Mouse (Mus musculus): ENCODE results near the gene Sdr39u1. TPM values are rescaled to one million over a fixed set of nuclear protein-coding genes. Genes with fewer than 3 reads are reported as not detected.
A peak's percentile ranks its signal among the peaks of the same experiment; 100 is the strongest.

Sdr39u1 gene
- polyA plus RNA-seq, 1 experiment from 2014 or later = 68.3 TPM

DNA sequence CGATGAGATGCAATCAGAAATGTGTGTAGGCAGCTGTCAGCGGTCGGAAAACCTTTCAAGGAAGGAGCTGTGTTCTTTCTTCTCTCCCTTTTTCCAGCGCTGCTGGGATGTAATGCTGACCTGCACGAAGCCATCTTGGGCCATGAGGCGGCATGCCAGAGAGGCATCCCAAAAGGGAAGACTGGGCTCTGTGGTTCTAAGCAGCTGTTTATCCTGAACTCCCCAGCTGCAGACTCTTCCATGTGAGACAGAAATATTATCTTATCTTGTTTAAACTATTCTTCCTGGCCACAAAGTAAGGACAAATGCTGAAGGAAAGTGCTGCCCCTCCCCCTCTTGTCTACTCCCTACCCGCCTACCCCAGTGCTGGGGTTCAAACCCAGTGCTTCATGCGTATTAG lies 19.1 kb downstream of the Sdr39u1 start:
- Histone ChIP-seq H3K27ac (no peak overlapping the region), H3K9me3 (replicated peaks) (no peaks in the 10 kb centered on the region), H3K4me1 (peaks cover 25% of the 10 kb centered on the region), H3K9ac (no peak overlapping the region), H3K27me3 (no peaks in the 10 kb centered on the region), H3K4me2 (replicated peaks) (no peak overlapping the region), H3K4me3 (no peak overlapping the region), H3K36me3 (no peaks in the 10 kb centered on the region)
- WGBS = 82% methylated on average over 8 of the region's 8 CpGs
- no peak for ATAC-seq (ENCODE audit: low FRiP score)

DNA sequence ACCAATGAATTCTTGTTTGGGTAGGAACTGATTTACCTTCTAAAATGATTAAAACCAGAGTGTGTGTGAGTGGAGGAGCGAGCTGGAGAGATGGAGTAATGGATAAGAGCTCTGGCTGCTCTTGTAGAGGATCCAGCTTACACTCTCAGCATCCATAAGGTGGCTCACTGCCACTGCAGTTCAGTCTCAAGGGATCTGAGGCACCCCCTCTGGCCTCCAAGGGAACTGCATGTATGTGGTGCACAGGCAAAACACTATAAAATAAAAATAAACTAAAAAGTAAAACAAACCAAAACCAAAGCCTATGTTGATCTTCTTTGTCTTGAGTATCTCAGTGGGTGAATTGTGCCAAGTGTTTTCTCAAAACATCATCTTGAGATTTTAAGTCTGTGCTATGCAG lies 20.5 kb downstream of the Sdr39u1 start:
- 50% methylated on average over 1 of the region's 1 CpGs for WGBS
- Histone ChIP-seq H3K4me2 (replicated peaks) (no peak overlapping the region), H3K27ac (no peak overlapping the region), H3K4me3 (no peak overlapping the region), H3K36me3 (no peaks in the 10 kb centered on the region), H3K9ac (no peak overlapping the region), H3K9me3 (replicated peaks) (no peaks in the 10 kb centered on the region), H3K27me3 (no peaks in the 10 kb centered on the region), H3K4me1 (peaks cover 13% of the 10 kb centered on the region)
- ATAC-seq (ENCODE audit: low FRiP score) = no peak

DNA sequence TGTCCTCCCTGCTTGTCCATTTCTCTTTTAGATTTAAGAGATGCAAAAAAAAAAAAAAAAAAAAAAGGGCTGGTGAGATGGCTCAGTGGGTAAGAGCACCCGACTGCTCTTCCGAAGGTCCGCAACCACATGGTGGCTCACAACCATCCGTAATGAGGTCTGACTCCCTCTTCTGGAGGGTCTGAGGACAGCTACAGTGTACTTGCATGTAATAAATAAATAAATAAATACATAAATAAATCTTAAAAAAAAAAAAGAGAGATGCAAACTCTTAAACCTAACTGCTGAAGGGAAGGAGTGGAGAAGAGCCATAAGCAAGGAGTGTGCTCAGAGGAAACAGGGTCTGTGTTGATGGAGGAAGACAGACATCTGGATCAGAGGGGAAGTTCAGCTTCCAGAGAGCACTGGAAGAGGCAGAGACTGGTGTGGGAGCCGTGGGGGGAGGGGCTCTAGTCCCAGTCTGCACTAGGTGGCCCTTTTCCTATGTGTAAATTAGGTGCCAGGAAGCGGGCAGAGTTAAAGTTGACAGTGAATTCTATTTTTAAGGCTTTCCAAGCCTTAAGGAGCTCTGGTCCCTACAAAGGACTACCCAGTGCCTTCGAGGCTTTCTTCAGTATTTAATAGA lies 21.7 kb downstream of the Sdr39u1 start:
- WGBS = 38% methylated on average over 7 of the region's 7 CpGs
- no peak overlapping the region for H3K4me3 ChIP-seq
- no peak overlapping the region for H3K9ac ChIP-seq
- H3K4me1 ChIP-seq = peaks cover 9% of the 10 kb centered on the region; the same call in 1 of the 2 replicates
- no peak overlapping the region for H3K4me2 ChIP-seq (replicated peaks)
- H3K27ac ChIP-seq = no peak overlapping the region
- ATAC-seq (ENCODE audit: low FRiP score) = no peak
- no peaks in the 10 kb centered on the region for H3K9me3 ChIP-seq (replicated peaks)
- H3K27me3 ChIP-seq = no peaks in the 10 kb centered on the region
- H3K36me3 ChIP-seq = no peaks in the 10 kb centered on the region

DNA sequence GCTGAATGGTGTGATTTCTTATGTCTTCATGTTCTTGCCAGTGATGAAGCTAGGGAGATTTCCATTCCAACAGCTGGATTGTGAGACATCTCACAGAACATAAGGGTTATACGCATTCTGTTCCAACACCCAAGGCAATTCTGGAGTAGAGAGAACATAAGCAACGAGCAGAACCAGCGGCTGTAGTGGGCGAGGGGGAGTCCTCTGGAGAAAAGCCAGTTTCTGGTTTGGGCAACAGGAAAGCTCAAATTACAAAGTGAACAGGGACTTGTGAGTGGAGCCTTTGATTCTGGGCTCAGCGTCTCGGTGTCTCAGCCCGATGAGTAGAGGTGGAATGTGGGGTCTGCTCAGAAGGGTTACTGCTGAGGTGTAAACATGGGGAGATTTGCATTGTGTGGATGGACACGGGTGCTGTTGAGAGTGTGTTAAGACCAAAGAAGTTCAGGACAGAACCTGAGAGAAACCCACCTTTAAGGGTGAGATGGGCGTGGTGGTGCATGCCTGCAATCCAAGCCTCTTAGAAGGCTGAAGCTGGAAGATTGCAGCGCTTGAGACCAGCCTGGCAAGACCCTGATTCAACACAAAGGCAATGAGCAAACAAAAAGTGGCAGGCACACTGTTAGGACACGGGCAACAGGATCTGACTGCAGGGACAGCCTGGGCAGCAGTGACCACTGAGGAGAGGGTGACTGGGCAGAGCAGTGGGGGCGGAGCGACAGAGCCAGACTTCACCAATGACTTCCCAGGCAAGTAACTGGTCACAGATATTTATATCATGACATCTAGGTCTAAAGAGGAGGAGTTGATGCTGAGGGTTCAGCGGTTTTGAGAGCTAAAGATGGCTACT lies 22.4 kb downstream of the Sdr39u1 start:
- Histone ChIP-seq H3K4me2 (replicated peaks) (0 out of 2 replicates have a peak overlapping the region, but pooled peaks have one; percentile 15), H3K9ac (no peak overlapping the region), H3K4me3 (no peak overlapping the region), H3K27ac (peak overlapping the region; percentile 17; the same call in 1 of the 2 replicates), H3K9me3 (replicated peaks) (no peaks in the 10 kb centered on the region), H3K27me3 (no peaks in the 10 kb centered on the region), H3K36me3 (peaks cover 2% of the 10 kb centered on the region; the same call in 1 of the 2 replicates), H3K4me1 (peaks cover 13% of the 10 kb centered on the region; the same call in 1 of the 2 replicates)
- ATAC-seq (ENCODE audit: low FRiP score) = no peak
- WGBS = 28% methylated on average over 14 of the region's 14 CpGs

DNA sequence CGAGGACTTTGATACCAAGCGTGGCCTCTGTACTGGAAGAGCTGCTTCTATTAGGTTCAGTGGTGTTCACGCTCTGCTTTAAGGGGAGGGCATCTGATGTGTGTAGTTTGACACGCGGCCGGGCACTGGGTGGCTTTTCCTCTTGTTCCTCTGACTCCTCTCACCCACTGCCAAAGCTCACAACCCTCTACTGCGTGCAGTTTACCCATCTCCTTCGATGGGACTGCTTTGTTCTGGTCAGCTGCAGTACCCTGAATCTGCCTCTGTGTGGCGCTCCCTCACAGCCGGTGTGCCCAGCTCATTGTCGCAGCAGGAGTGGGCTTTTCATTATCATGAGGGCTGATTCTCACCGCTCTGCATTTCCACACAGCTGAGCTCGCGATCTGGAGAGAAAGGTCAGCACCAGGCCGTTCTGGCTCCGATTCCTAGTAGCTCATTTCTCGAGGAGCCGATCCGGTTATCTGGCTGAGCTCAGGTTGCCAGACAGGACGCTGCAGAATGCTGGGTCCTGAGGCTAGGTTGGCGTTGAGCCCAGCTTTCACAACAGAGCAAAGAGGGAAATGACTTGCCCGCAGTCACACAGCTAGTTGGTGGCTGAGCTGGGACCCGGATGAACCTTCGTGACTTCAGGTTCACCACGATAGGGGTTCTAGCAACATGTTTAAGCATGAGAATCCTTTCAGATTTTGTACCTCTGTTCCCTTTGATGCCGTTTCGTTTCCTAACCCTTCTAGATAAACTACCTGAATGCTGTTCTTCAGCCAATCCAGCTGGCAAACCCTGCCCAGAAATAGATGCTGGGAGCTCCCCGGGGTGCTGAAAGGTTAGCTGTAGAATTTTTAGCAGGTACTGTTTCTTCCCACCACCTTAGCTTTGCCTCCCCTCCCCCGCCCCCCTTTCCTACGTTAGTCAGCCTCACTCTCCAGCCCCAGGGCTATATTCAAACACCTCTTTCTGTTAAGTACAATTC lies 26.1 kb downstream of the Sdr39u1 start:
- WGBS = 16% methylated on average over 30 of the region's 30 CpGs
- no peak overlapping the region; the same call in 1 of the 2 replicates for H3K9ac ChIP-seq
- no peaks in the 10 kb centered on the region for H3K9me3 ChIP-seq (replicated peaks)
- ATAC-seq (ENCODE audit: low FRiP score) = peak; percentile 81
- peaks cover 38% of the 10 kb centered on the region for H3K36me3 ChIP-seq
- H3K4me2 ChIP-seq (replicated peaks) = peak overlapping the region; percentile 29
- peaks cover 13% of the 10 kb centered on the region; the same call in 1 of the 2 replicates for H3K4me1 ChIP-seq
- H3K27me3 ChIP-seq = no peaks in the 10 kb centered on the region
- H3K4me3 ChIP-seq = no peak overlapping the region
- peak overlapping the region; percentile 58 for H3K27ac ChIP-seq

DNA sequence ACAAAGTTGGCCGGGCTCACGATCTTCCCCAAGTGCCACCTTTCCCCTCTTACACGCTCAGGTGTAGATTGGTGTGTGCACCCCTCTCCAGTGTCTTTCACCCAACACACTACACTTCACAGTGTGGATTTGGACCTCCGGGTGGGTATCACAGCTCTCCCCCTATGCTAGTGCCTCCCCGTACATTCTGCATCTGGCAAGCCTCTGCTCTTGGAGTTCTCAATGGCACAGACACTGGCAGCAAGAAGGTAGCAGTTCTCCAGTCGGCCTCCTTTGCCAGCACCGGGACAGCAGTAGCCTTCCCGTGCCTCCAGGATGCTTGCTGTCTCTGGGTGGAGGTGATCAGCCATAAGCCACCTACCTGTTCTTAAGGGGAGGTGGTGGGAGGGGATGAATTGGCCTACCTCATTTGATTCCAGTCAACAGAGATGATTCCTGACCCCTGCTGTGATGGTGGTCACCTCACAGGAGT lies 26.8 kb downstream of the Sdr39u1 start:
- H3K9ac ChIP-seq = no peak overlapping the region; the same call in 1 of the 2 replicates
- no peaks in the 10 kb centered on the region for H3K9me3 ChIP-seq (replicated peaks)
- peak overlapping the region; percentile 29 for H3K4me2 ChIP-seq (replicated peaks)
- 84% methylated on average over 8 of the region's 8 CpGs for WGBS
- ATAC-seq (ENCODE audit: low FRiP score) = peak; percentile 39
- H3K27me3 ChIP-seq = no peaks in the 10 kb centered on the region
- H3K4me1 ChIP-seq = peaks cover 13% of the 10 kb centered on the region; the same call in 1 of the 2 replicates
- peak overlapping the region; percentile 58 for H3K27ac ChIP-seq
- H3K4me3 ChIP-seq = no peak overlapping the region
- peaks cover 45% of the 10 kb centered on the region for H3K36me3 ChIP-seq

DNA sequence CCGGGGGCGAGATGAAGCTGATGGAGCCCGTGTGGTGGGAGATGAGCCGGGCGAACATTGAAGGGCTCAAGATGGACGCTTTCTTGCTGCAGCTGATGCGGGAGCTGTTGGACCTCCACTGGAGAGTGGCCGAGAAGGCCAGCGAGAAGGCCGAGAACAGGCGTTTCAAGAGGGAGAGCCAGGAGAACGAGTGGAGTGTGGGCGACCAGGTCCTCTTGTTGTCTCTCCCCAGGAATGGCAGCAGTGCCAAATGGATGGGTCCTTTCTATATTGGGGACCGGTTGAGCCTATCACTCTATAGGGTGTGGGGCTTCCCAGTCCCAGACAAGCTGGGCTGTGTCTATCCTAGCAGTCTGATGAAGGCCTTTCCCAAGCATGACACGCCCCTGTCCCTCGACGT lies 27.5 kb downstream of the Sdr39u1 start:
- Histone ChIP-seq H3K9ac (no peak overlapping the region), H3K27ac (no peak overlapping the region), H3K4me2 (replicated peaks) (no peak overlapping the region), H3K4me1 (peaks cover 13% of the 10 kb centered on the region; the same call in 1 of the 2 replicates), H3K36me3 (peaks cover 53% of the 10 kb centered on the region), H3K4me3 (no peak overlapping the region), H3K27me3 (no peaks in the 10 kb centered on the region), H3K9me3 (replicated peaks) (no peaks in the 10 kb centered on the region)
- ATAC-seq (ENCODE audit: low FRiP score) = no peak; the same call in 1 of the 2 replicates
- WGBS = 91% methylated on average over 17 of the region's 17 CpGs

DNA sequence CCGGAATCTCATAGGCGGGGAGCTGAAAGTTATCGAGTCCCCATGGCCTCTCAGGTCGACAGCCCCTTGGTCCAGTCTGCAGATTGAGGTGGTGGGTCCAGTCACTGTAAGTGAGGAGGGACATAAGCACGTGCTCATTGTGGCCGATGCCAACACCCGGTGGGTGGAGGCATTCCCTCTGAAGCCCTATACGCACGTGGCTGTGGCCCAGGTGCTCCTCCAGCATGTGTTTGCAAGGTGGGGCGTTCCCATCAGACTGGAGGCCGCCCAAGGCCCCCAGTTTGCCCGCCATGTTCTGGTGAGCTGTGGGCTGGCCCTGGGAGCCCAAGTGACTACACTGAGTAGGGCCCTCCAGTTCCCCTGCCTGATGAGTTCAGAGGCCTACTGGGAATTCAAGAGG lies 28.1 kb downstream of the Sdr39u1 start:
- ATAC-seq (ENCODE audit: low FRiP score) = no peak
- 92% methylated on average over 12 of the region's 12 CpGs for WGBS

DNA sequence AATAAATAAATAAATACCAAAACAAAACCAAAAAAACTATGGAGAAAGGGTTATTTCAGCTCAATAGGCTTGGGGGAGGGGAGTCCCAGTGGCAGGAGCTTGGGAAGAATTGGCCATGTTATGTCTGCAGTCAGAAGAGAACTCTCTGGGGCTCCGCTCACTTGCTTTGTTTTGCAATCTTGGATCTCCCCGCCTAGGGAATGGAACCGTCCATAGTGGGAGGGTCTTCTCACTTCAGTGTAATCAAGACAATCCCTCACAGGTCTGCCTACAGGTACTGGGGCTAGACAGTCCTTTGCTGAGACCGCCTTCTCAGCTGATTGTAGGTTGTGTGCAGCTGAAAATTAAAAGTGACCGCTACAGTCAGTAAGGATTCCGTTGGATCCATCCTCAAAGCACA lies 30.6 kb downstream of the Sdr39u1 start:
- 97% methylated on average over 6 of the region's 6 CpGs for WGBS
- H3K4me2 ChIP-seq (replicated peaks) = no peak overlapping the region
- H3K27me3 ChIP-seq = no peaks in the 10 kb centered on the region
- peaks cover 77% of the 10 kb centered on the region for H3K36me3 ChIP-seq
- peaks cover 13% of the 10 kb centered on the region; the same call in 1 of the 2 replicates for H3K4me1 ChIP-seq
- no peak overlapping the region for H3K9ac ChIP-seq
- no peaks in the 10 kb centered on the region for H3K9me3 ChIP-seq (replicated peaks)
- H3K4me3 ChIP-seq = no peak overlapping the region
- ATAC-seq (ENCODE audit: low FRiP score) = no peak
- no peak overlapping the region for H3K27ac ChIP-seq

More for the DNA sequence above, 28.1 kb downstream of the Sdr39u1 start:
- Histone ChIP-seq H3K27ac (no peak overlapping the region), H3K9me3 (replicated peaks) (no peaks in the 10 kb centered on the region), H3K4me1 (peaks cover 13% of the 10 kb centered on the region; the same call in 1 of the 2 replicates), H3K4me3 (no peak overlapping the region), H3K4me2 (replicated peaks) (no peak overlapping the region), H3K36me3 (peaks cover 53% of the 10 kb centered on the region), H3K27me3 (no peaks in the 10 kb centered on the region), H3K9ac (no peak overlapping the region)

DNA sequence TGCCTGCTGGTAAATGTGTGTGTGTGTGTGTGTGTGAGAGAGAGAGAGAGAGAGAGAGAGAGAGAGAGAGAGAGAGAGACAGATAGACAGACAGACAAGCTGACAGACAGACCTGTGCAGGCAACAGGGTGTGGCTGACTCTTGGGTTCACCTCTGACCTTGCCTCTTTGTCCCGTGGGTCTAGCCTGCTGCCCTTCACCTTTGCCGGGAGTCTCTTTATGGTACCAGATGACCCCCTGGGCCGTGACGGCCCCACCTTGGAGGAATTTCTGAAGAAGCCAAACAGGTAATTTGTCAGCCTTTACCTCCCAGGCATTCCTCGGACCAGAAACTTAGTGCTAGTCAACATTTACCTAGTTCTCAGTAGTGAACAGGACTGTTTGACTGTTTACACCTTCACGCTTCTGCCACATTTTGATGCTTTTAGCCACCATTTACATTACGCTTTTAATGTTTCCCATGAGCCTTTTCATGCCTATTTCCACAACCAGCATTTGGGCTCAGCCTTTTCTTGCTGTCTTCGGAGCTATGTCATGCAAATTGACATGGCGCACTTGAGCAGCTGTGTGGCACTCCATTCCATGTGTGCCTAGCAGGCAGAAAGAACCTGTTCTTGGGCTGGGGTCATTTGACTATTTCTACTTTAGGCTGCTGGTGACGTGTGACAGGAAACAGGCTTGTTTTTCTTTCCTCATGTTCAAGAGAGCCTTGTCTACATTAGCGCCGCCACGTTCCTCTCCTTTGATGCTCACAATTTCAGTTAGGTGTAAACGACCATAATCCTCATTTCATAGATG lies 31.7 kb downstream of the Sdr39u1 start:
- Histone ChIP-seq H3K9me3 (replicated peaks) (no peaks in the 10 kb centered on the region), H3K4me1 (peaks cover 9% of the 10 kb centered on the region; the same call in 1 of the 2 replicates), H3K9ac (no peak overlapping the region), H3K27me3 (no peaks in the 10 kb centered on the region), H3K36me3 (peaks cover 84% of the 10 kb centered on the region), H3K4me2 (replicated peaks) (no peak overlapping the region), H3K27ac (0 out of 2 replicates have a peak overlapping the region, but pooled peaks have one; percentile 4), H3K4me3 (no peak overlapping the region)
- WGBS = 88% methylated on average over 14 of the region's 14 CpGs
- no peak for ATAC-seq (ENCODE audit: low FRiP score)

DNA sequence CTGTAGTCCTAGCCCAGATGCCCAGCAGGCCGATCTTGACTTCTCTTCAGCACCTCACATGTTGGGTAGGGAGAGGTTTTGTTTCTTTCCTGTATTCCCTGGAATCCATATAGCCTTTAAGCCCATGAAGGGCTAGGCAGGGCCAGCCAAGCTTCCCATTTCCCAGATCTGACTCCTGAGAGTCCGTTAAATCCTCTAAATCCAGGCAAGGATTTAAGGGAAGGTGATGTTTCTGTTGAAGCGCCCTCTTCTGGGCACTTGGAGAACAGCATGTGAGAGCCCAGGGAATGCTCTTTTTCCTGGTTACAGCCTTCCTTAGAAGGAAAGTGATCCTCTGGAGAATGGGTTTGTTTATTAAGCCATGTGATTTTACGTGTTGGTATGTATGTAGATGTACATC lies 33.1 kb downstream of the Sdr39u1 start:
- H3K4me2 ChIP-seq (replicated peaks) = no peak overlapping the region
- no peak overlapping the region for H3K27ac ChIP-seq
- H3K36me3 ChIP-seq = peaks cover 75% of the 10 kb centered on the region
- H3K9ac ChIP-seq = no peak overlapping the region
- peaks cover 8% of the 10 kb centered on the region for H3K4me1 ChIP-seq
- ATAC-seq (ENCODE audit: low FRiP score) = no peak
- H3K27me3 ChIP-seq = no peaks in the 10 kb centered on the region
- WGBS = 36% methylated on average over 4 of the region's 4 CpGs
- H3K4me3 ChIP-seq = no peak overlapping the region
- no peaks in the 10 kb centered on the region for H3K9me3 ChIP-seq (replicated peaks)
